Comparison of ENCODE assay signal across 1 mouse cellular context in genomic region chr4:82142391-82142790, GRCm38 (mm10).
TF ChIP-seq lines count a peak whose summit lies in the region.

No protein-coding gene starts in this region.

TF ChIP-seq in CH12.LX, 34 proteins besides CTCF, POLR2A, EP300 and RAD21 (continued from another document):
- peak; percentile 97; the same call in 1 of the 2 replicates for TF ChIP-seq RCOR1 (conservative IDR thresholded peaks at IDR 0.05; ENCODE audit: low read depth, low read length)
- TF ChIP-seq KAT2A (IDR thresholded peaks at IDR 0.05; ENCODE audit: insufficient replicate concordance, low read length) = no peak
- TF ChIP-seq GABPA (IDR thresholded peaks at IDR 0.05; ENCODE audit: insufficient replicate concordance, low read depth, low read length) = no peak
- TF ChIP-seq IRF4 (IDR thresholded peaks at IDR 0.05; ENCODE audit: low read depth, low read length) = peak; percentile 94
- peak; percentile 65; the same call in 1 of the 2 replicates for TF ChIP-seq TBP (conservative IDR thresholded peaks at IDR 0.05; ENCODE audit: low read depth, low read length)
- TF ChIP-seq NELFE (IDR thresholded peaks at IDR 0.05; ENCODE audit: low read depth, low read length) = no peak; the same call in 1 of the 2 replicates
- peak; percentile 86 for TF ChIP-seq BHLHE40 (IDR thresholded peaks at IDR 0.05; ENCODE audit: low read depth, low read length)
- no peak for TF ChIP-seq UBTF (IDR thresholded peaks at IDR 0.05; ENCODE audit: low read depth, low read length)
- no peak for TF ChIP-seq PAX5 (IDR thresholded peaks at IDR 0.05; ENCODE audit: low read length)
- TF ChIP-seq MEF2A (IDR thresholded peaks at IDR 0.05; ENCODE audit: borderline replicate concordance, low read depth, low read length) = peak; percentile 99
- peak; percentile 95 for TF ChIP-seq JUND (conservative IDR thresholded peaks at IDR 0.05; ENCODE audit: low read depth, low read length)
- TF ChIP-seq JUN (IDR thresholded peaks at IDR 0.05; ENCODE audit: insufficient read depth, low read depth, low read length) = peak; percentile 97
- no peak; the same call in 1 of the 2 replicates for TF ChIP-seq ZMIZ1 (IDR thresholded peaks at IDR 0.05; ENCODE audit: low read depth, low read length)
- TF ChIP-seq USF2 (conservative IDR thresholded peaks at IDR 0.05; ENCODE audit: low read depth, low read length) = no peak
- peak; percentile 71; the same call in 1 of the 2 replicates for TF ChIP-seq MAFK (IDR thresholded peaks at IDR 0.05; ENCODE audit: insufficient replicate concordance, low read length)
- no peak for TF ChIP-seq E2F4 (IDR thresholded peaks at IDR 0.05; ENCODE audit: insufficient replicate concordance, low read depth, low read length)
- no peak for TF ChIP-seq USF1 (IDR thresholded peaks at IDR 0.05; ENCODE audit: low read depth, low read length)
- no peak for TF ChIP-seq HCFC1 (IDR thresholded peaks at IDR 0.05; ENCODE audit: low read depth, low read length)
- TF ChIP-seq POLR2AphosphoS2 (IDR thresholded peaks at IDR 0.05; ENCODE audit: low read depth, low read length) = no peak
- peak; percentile 89 for TF ChIP-seq CHD2 (IDR thresholded peaks at IDR 0.05; ENCODE audit: low read length)
- no peak for TF ChIP-seq ZKSCAN1 (IDR thresholded peaks at IDR 0.05; ENCODE audit: borderline replicate concordance, low read depth, low read length)
- no peak for TF ChIP-seq MAZ (IDR thresholded peaks at IDR 0.05; ENCODE audit: low read depth, low read length)
- peak; percentile 98 for TF ChIP-seq TCF12 (IDR thresholded peaks at IDR 0.05; ENCODE audit: low read depth, low read length)
- no peak; the same call in 1 of the 2 replicates for TF ChIP-seq MXI1 (IDR thresholded peaks at IDR 0.05; ENCODE audit: low read depth, low read length)
- 0 out of 2 replicates have a peak, but pooled peaks have one; percentile 52 for TF ChIP-seq MAX (IDR thresholded peaks at IDR 0.05; ENCODE audit: low read length)
- peak; percentile 65 for TF ChIP-seq ZNF384 (IDR thresholded peaks at IDR 0.05; ENCODE audit: low read depth, low read length)
- no peak for TF ChIP-seq ZC3H11A (IDR thresholded peaks at IDR 0.05; ENCODE audit: low read depth, low read length)
- TF ChIP-seq SMC3 (IDR thresholded peaks at IDR 0.05; ENCODE audit: low read depth, low read length) = peak; percentile 26; the same call in 1 of the 2 replicates
- peak; percentile 47; the same call in 1 of the 2 replicates for TF ChIP-seq SIN3A (IDR thresholded peaks at IDR 0.05; ENCODE audit: low read length)
TF ChIP-seq in CH12.LX: peak in this region for 17.
